Mouse (Mus musculus): ENCODE results near the gene Tbca.

The Tbca gene

GRCm38 (mm10) chr13:94843236-94843635 lies 54.5 kb downstream of the Tbca start:
- no peak for DNase-seq (ENCODE audit: extremely low read depth, low read depth, low spot score)

- DNase-seq (ENCODE audit: extremely low read depth, low read depth, low spot score), result no peak
Observed at GRCm38 (mm10) chr13:94847870-94848269, 59.2 kb downstream of the Tbca start.

- no peak for DNase-seq (ENCODE audit: extremely low read depth, low read depth, low spot score)
Observed at GRCm38 (mm10) chr13:94849351-94849750, 60.6 kb downstream of the Tbca start.

GRCm38 (mm10) chr13:94858016-94858575 lies 69.4 kb downstream of the Tbca start:
- no peak for DNase-seq (ENCODE audit: extremely low read depth, low read depth, low spot score)

GRCm38 (mm10) chr13:94859256-94859655 lies 70.5 kb downstream of the Tbca start:
- DNase-seq (ENCODE audit: extremely low read depth, low read depth, low spot score), result no peak

- DNase-seq (ENCODE audit: extremely low read depth, low read depth, low spot score), result no peak
Observed at GRCm38 (mm10) chr13:94862491-94863230, 74.0 kb downstream of the Tbca start.

- DNase-seq (ENCODE audit: extremely low read depth, low read depth, low spot score), result no peak
Observed at GRCm38 (mm10) chr13:94866906-94867305, 78.2 kb downstream of the Tbca start.

- DNase-seq (ENCODE audit: extremely low read depth, low read depth, low spot score), result no peak
Observed at GRCm38 (mm10) chr13:94867772-94868171, 79.1 kb downstream of the Tbca start.

- DNase-seq (ENCODE audit: extremely low read depth, low read depth, low spot score), result no peak
Observed at GRCm38 (mm10) chr13:94868478-94868950, 79.8 kb downstream of the Tbca start.

- no peak for DNase-seq (ENCODE audit: extremely low read depth, low read depth, low spot score)
Observed at GRCm38 (mm10) chr13:94869541-94869940, 80.8 kb downstream of the Tbca start.

- no peak for DNase-seq (ENCODE audit: extremely low read depth, low read depth, low spot score)
Observed at GRCm38 (mm10) chr13:94870071-94870460, 81.4 kb downstream of the Tbca start.

- no peak for DNase-seq (ENCODE audit: extremely low read depth, low read depth, low spot score)
Observed at GRCm38 (mm10) chr13:94870461-94871186, 81.9 kb downstream of the Tbca start.

- DNase-seq (ENCODE audit: extremely low read depth, low read depth, low spot score), result no peak
Observed at GRCm38 (mm10) chr13:94871806-94872320, 83.2 kb downstream of the Tbca start.

- DNase-seq (ENCODE audit: extremely low read depth, low read depth, low spot score), result no peak
Observed at GRCm38 (mm10) chr13:94872439-94872838, 83.7 kb downstream of the Tbca start.

GRCm38 (mm10) chr13:94873111-94874038 lies 84.7 kb downstream of the Tbca start:
- no peak for DNase-seq (ENCODE audit: extremely low read depth, low read depth, low spot score)

GRCm38 (mm10) chr13:94874039-94874425 lies 85.3 kb downstream of the Tbca start:
- no peak for DNase-seq (ENCODE audit: extremely low read depth, low read depth, low spot score)

GRCm38 (mm10) chr13:94874656-94875395 lies 86.1 kb downstream of the Tbca start:
- DNase-seq (ENCODE audit: extremely low read depth, low read depth, low spot score), result no peak

GRCm38 (mm10) chr13:94875396-94875880 lies 86.7 kb downstream of the Tbca start, which contains the start of gene Otp:
Gene Otp, plus strand, starts transcription at chr13:94875602.
- DNase-seq (ENCODE audit: extremely low read depth, low read depth, low spot score), result no peak

GRCm38 (mm10) chr13:94876286-94877210 lies 87.8 kb downstream of the Tbca start:
- DNase-seq (ENCODE audit: extremely low read depth, low read depth, low spot score), result no peak

Measured in fat pad, adult 2 months (tissue).